In genomic region chr12:76311951-76312350, GRCm38 (mm10) we compare ENCODE assay signal across 16 mouse cellular contexts. TPM values are rescaled to one million over a fixed set of nuclear protein-coding genes. Genes with fewer than 3 reads are reported as not detected.
DNase-seq lines count a peak whose midpoint lies in the region; ATAC-seq and TF ChIP-seq lines count a peak whose summit lies in the region.
"Had no signal": no experiment of that assay in that cellular context is flagged by ENCODE, and none has a peak within 500 bp of the region (broad histone marks: within the 10 kb centered on the region; RNA-seq: fewer than 3 reads in every experiment).

No protein-coding gene starts in this region.

- no peak overlapping the region for H3K4me3 ChIP-seq in embryonic facial prominence, embryonic 14.5 days (ENCODE audit: low read depth, low read length)
- no peak overlapping the region for H3K4me3 ChIP-seq in embryonic facial prominence, embryonic 10.5 days
- no peak overlapping the region for H3K4me3 ChIP-seq in liver, postnatal 0 days (ENCODE audit: low read depth, low read length)
- no peak overlapping the region for H3K4me3 ChIP-seq in liver, embryonic 12.5 days
- H3K4me3 ChIP-seq in megakaryocyte, embryonic 14.5 days (replicated peaks): peak overlapping the region; percentile 20
- H3K4me3 ChIP-seq: kidney, embryonic 15.5 days; neural tube, embryonic 12.5 days had no signal

- no peak overlapping the region for H3K9ac ChIP-seq in embryonic facial prominence, embryonic 14.5 days (ENCODE audit: low read depth, low read length)
- no peak overlapping the region; the same call in 1 of the 2 replicates for H3K9ac ChIP-seq in liver, postnatal 0 days (replicated peaks)
- H3K9ac ChIP-seq in liver, embryonic 12.5 days: no peak overlapping the region
- H3K9ac ChIP-seq: hindbrain, embryonic 14.5 days; kidney, embryonic 15.5 days; neural tube, embryonic 12.5 days had no signal

- no peaks in the 10 kb centered on the region for H3K9me3 ChIP-seq in embryonic facial prominence, embryonic 14.5 days (ENCODE audit: control insufficient read depth, low read length)
- no peaks in the 10 kb centered on the region for H3K9me3 ChIP-seq in embryonic facial prominence, embryonic 10.5 days
- H3K9me3 ChIP-seq in liver, postnatal 0 days (ENCODE audit: low read length): no peaks in the 10 kb centered on the region
- H3K9me3 ChIP-seq in liver, embryonic 12.5 days (replicated peaks): no peaks in the 10 kb centered on the region
- no peaks in the 10 kb centered on the region for H3K9me3 ChIP-seq in megakaryocyte, embryonic 14.5 days
- H3K9me3 ChIP-seq: kidney, embryonic 15.5 days; neural tube, embryonic 12.5 days had no signal

- no peak overlapping the region for H3K27ac ChIP-seq in embryonic facial prominence, embryonic 14.5 days (replicated peaks; ENCODE audit: low read depth, low read length)
- no peak overlapping the region for H3K27ac ChIP-seq in embryonic facial prominence, embryonic 10.5 days (replicated peaks)
- peak overlapping the region; percentile 71 for H3K27ac ChIP-seq in liver, postnatal 0 days (ENCODE audit: low read depth)
- no peak overlapping the region for H3K27ac ChIP-seq in liver, embryonic 12.5 days
- H3K27ac ChIP-seq: hindbrain, embryonic 14.5 days; kidney, embryonic 15.5 days; neural tube, embryonic 12.5 days had no signal

- WGBS in embryonic facial prominence, embryonic 14.5 days: 91% methylated on average over 8 of the region's 8 CpGs
- WGBS in embryonic facial prominence, embryonic 10.5 days: 93% methylated on average over 8 of the region's 8 CpGs
- 75% methylated on average over 8 of the region's 8 CpGs for WGBS in liver, postnatal 0 days (ENCODE audit: insufficient replicate concordance)
- WGBS in liver, embryonic 12.5 days (ENCODE audit: insufficient replicate concordance): 84% methylated on average over 8 of the region's 8 CpGs

- H3K4me2 ChIP-seq in embryonic facial prominence, embryonic 14.5 days (ENCODE audit: low read depth, low read length): no peak overlapping the region
- no peak overlapping the region for H3K4me2 ChIP-seq in liver, postnatal 0 days (ENCODE audit: low read depth, low read length)
- H3K4me2 ChIP-seq in liver, embryonic 12.5 days: no peak overlapping the region
- H3K4me2 ChIP-seq: hindbrain, embryonic 14.5 days; kidney, embryonic 15.5 days; neural tube, embryonic 12.5 days had no signal

- H3K27me3 ChIP-seq in embryonic facial prominence, embryonic 14.5 days (replicated peaks; ENCODE audit: control insufficient read depth, insufficient read depth, low read length): no peaks in the 10 kb centered on the region
- no peaks in the 10 kb centered on the region for H3K27me3 ChIP-seq in embryonic facial prominence, embryonic 10.5 days (replicated peaks; ENCODE audit: low read depth, poor library complexity, severe bottlenecking)
- no peaks in the 10 kb centered on the region for H3K27me3 ChIP-seq in liver, postnatal 0 days (ENCODE audit: insufficient read depth, low read length)
- no peaks in the 10 kb centered on the region for H3K27me3 ChIP-seq in liver, embryonic 12.5 days (replicated peaks)
- H3K27me3 ChIP-seq in megakaryocyte, embryonic 14.5 days (replicated peaks): no peaks in the 10 kb centered on the region
- H3K27me3 ChIP-seq: kidney, embryonic 15.5 days; neural tube, embryonic 12.5 days had no signal

- no peak for TF ChIP-seq CTCF in liver, postnatal 0 days (IDR thresholded peaks at IDR 0.05; ENCODE audit: low read depth)

- TF ChIP-seq EP300 in liver, postnatal 0 days (IDR thresholded peaks at IDR 0.05; ENCODE audit: low read depth): no peak

- ATAC-seq in embryonic facial prominence, embryonic 14.5 days (ENCODE audit: low read depth): no peak
- peak; percentile 71 for ATAC-seq in liver, postnatal 0 days
- no peak for ATAC-seq in liver, embryonic 12.5 days
- ATAC-seq: forebrain, embryonic 14.5 days had no signal

- peaks cover 67% of the 10 kb centered on the region for H3K36me3 ChIP-seq in embryonic facial prominence, embryonic 14.5 days (ENCODE audit: control insufficient read depth, insufficient read depth, low read length)
- H3K36me3 ChIP-seq in embryonic facial prominence, embryonic 10.5 days (replicated peaks): peaks cover 93% of the 10 kb centered on the region
- H3K36me3 ChIP-seq in liver, postnatal 0 days (replicated peaks; ENCODE audit: insufficient read depth, low read length): peaks cover 55% of the 10 kb centered on the region
- H3K36me3 ChIP-seq in liver, embryonic 12.5 days: peaks cover 99% of the 10 kb centered on the region
- H3K36me3 ChIP-seq in megakaryocyte, embryonic 14.5 days (replicated peaks; ENCODE audit: low read length): peaks cover 79% of the 10 kb centered on the region

- peak; percentile 6 for DNase-seq in embryonic facial prominence, embryonic 14.5 days (ENCODE audit: low spot score)
- no peak for DNase-seq in embryonic facial prominence, embryonic 10.5 days (ENCODE audit: low spot score)
- DNase-seq in liver, postnatal 0 days: no peak
- peak; percentile 10 for DNase-seq in fat pad, adult 2 months (ENCODE audit: extremely low read depth, low read depth, low spot score)
- no peak for DNase-seq in kidney, adult 9 months
- DNase-seq in kidney, postnatal 25 days: no peak
- DNase-seq: cerebellum, adult 11 months; lung, postnatal 10 days; retina, postnatal 1 day; thymus, adult 18-20 months had no signal

- peaks cover 6% of the 10 kb centered on the region; the same call in 1 of the 2 replicates for H3K4me1 ChIP-seq in embryonic facial prominence, embryonic 14.5 days (ENCODE audit: control insufficient read depth, insufficient read depth, low read length)
- H3K4me1 ChIP-seq in embryonic facial prominence, embryonic 10.5 days: peaks cover 6% of the 10 kb centered on the region; the same call in 1 of the 2 replicates
- peaks cover 11% of the 10 kb centered on the region for H3K4me1 ChIP-seq in liver, postnatal 0 days (ENCODE audit: insufficient read depth)
- H3K4me1 ChIP-seq in liver, embryonic 12.5 days: peaks cover 28% of the 10 kb centered on the region
- peaks cover 88% of the 10 kb centered on the region for H3K4me1 ChIP-seq in megakaryocyte, embryonic 14.5 days

RNA-seq across cellular contexts. Expression of gene Akap5, which starts 12.7 kb away (rescaled TPM):
- 1.1 and 1.3 TPM in 2 replicates for polyA plus RNA-seq in embryonic facial prominence, embryonic 14.5 days (2014; fragmentation: Nextera tagmentation; extraction: Ambion mirVana)
- 2.3 and 2.7 TPM in 2 replicates for polyA plus RNA-seq in embryonic facial prominence, embryonic 10.5 days (2016; fragmentation: Nextera tagmentation; extraction: Ambion mirVana)
- 0.20 and 0.22 TPM in 2 replicates for polyA plus RNA-seq in liver, postnatal 0 days (2015; fragmentation: Nextera tagmentation; extraction: Ambion mirVana)
- 0.98 and 1.0 TPM in 2 replicates for polyA plus RNA-seq in liver, embryonic 12.5 days (2016; fragmentation: Nextera tagmentation; extraction: Ambion mirVana)
- polyA plus RNA-seq in megakaryocyte, embryonic 14.5 days (2012; ENCODE audit: insufficient read depth, low replicate concordance): 0.63 TPM in 1 of 2 replicates, not detected in the other

RNA-seq across cellular contexts. Expression of gene Mthfd1, which starts 56.9 kb away (rescaled TPM):
- 57.4 and 59.5 TPM in 2 replicates for polyA plus RNA-seq in embryonic facial prominence, embryonic 14.5 days (2014; fragmentation: Nextera tagmentation; extraction: Ambion mirVana)
- polyA plus RNA-seq in embryonic facial prominence, embryonic 10.5 days (2016; fragmentation: Nextera tagmentation; extraction: Ambion mirVana): 106 and 117 TPM in 2 replicates
- polyA plus RNA-seq in liver, postnatal 0 days (2015; fragmentation: Nextera tagmentation; extraction: Ambion mirVana): 62.6 and 63.0 TPM in 2 replicates
- polyA plus RNA-seq in liver, embryonic 12.5 days (2016; fragmentation: Nextera tagmentation; extraction: Ambion mirVana): 135 and 142 TPM in 2 replicates
- 30.6 and 61.4 TPM in 2 replicates for polyA plus RNA-seq in megakaryocyte, embryonic 14.5 days (2012; ENCODE audit: insufficient read depth, low replicate concordance)

RNA-seq across cellular contexts. Expression of gene Zbtb25, which starts 57.5 kb away (rescaled TPM):
- 21.2 and 21.4 TPM in 2 replicates for polyA plus RNA-seq in embryonic facial prominence, embryonic 14.5 days (2014; fragmentation: Nextera tagmentation; extraction: Ambion mirVana)
- polyA plus RNA-seq in embryonic facial prominence, embryonic 10.5 days (2016; fragmentation: Nextera tagmentation; extraction: Ambion mirVana): 14.6 and 17.7 TPM in 2 replicates
- polyA plus RNA-seq in liver, postnatal 0 days (2015; fragmentation: Nextera tagmentation; extraction: Ambion mirVana): 4.3 and 4.4 TPM in 2 replicates
- 10.3 and 10.8 TPM in 2 replicates for polyA plus RNA-seq in liver, embryonic 12.5 days (2016; fragmentation: Nextera tagmentation; extraction: Ambion mirVana)
- polyA plus RNA-seq in megakaryocyte, embryonic 14.5 days (2012; ENCODE audit: insufficient read depth, low replicate concordance): 2.4 and 7.2 TPM in 2 replicates

RNA-seq across cellular contexts. Expression of gene Zbtb1, which starts 58.1 kb away (rescaled TPM):
- 9.5 and 9.8 TPM in 2 replicates for polyA plus RNA-seq in embryonic facial prominence, embryonic 14.5 days (2014; fragmentation: Nextera tagmentation; extraction: Ambion mirVana)
- 9.4 and 10.0 TPM in 2 replicates for polyA plus RNA-seq in embryonic facial prominence, embryonic 10.5 days (2016; fragmentation: Nextera tagmentation; extraction: Ambion mirVana)
- polyA plus RNA-seq in liver, postnatal 0 days (2015; fragmentation: Nextera tagmentation; extraction: Ambion mirVana): 2.4 and 2.6 TPM in 2 replicates
- 7.3 and 8.2 TPM in 2 replicates for polyA plus RNA-seq in liver, embryonic 12.5 days (2016; fragmentation: Nextera tagmentation; extraction: Ambion mirVana)
- 0.79 and 4.7 TPM in 2 replicates for polyA plus RNA-seq in megakaryocyte, embryonic 14.5 days (2012; ENCODE audit: insufficient read depth, low replicate concordance)

Comparison
In these comparisons a context has a peak if more than half of its experiments do, and no peak if none do; other contexts are left out.
1. DNase-seq: peak in embryonic facial prominence, embryonic 14.5 days (single experiment) and fat pad, adult 2 months (single experiment); none in embryonic facial prominence, embryonic 10.5 days (single experiment), liver, postnatal 0 days (single experiment), kidney, adult 9 months (single experiment) and kidney, postnatal 25 days (0 of 2).